Mouse (Mus musculus): ENCODE data around the gene Gm47189.
"Not testable (repeated sequence)": the region's sequence is repeated elsewhere in the genome, so short reads cannot be mapped to it uniquely, and the experiment has no call there.

DNA sequence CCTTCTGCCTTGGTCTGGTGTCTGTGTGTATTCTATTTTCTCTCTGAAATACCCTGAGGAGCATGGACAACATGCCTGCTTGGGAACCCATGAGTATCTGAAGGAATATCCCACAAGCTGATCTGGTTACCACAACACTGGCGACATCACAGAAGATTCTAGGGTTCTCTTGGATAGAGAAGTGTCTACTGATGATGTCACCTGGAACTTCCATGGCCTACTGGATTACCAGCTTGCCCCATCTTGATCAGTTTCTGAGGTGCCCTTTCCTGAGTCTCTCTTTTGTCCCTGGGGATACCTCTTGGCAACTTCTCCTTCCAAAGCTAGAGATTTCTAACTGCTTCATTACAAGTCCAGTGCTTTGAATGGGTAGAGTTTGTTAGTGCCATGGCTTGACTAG, 21.7 kb downstream of the Gm47189 start, which contains the start of gene Gm7929:
- TF ChIP-seq POLR2A (IDR thresholded peaks at IDR 0.05; ENCODE audit: low read depth, low read length); CTCF (IDR thresholded peaks at IDR 0.05; ENCODE audit: extremely low read depth, insufficient read length, insufficient replicate concordance, low read depth, low read length): not testable (repeated sequence)
